Mouse (Mus musculus): ENCODE data around the gene Mrpl20.

The Mrpl20 gene

DNA sequence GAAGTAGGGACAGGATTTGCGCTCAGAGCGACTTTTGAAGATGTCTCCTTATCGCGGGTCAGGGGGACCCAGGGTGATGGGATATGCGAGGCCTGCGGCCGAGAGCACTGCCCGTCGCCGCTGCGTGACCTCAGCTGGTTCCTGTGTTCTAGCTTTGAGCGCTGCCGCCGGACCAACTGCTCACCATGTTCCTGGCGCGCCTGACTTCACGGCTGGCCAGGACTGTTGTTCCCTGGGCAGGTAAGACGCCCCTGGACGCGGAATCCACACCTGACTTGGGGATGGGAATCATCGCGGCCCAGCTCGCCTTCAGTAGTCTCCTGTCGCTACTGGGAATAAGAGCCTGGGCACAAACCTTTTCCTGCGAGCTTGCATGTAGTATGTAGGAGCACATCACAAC is 29.2 kb downstream of the Mrpl20 start:
- DNase-seq (ENCODE audit: low spot score) = no peak

DNA sequence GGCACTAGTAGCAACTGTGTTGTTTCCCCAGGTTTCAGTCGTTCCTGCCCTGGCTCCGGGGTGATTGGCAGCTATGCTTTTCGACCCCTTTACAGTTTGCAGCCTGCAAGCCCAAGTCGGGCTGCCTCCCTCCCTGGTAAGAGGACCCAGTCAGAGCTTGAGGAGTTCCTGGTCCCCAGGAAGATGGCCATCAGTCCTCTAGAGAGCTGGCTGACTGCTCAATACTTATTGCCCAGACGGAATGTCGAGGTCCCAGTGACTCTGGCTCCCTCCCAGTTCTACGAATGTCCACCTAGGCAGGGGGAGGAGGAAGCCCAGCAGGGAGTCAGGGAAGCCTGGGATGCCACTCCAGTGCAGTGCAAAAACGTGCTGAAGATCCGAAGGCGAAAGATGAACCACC is 29.6 kb downstream of the Mrpl20 start:
- DNase-seq (ENCODE audit: low spot score) = no peak

DNA sequence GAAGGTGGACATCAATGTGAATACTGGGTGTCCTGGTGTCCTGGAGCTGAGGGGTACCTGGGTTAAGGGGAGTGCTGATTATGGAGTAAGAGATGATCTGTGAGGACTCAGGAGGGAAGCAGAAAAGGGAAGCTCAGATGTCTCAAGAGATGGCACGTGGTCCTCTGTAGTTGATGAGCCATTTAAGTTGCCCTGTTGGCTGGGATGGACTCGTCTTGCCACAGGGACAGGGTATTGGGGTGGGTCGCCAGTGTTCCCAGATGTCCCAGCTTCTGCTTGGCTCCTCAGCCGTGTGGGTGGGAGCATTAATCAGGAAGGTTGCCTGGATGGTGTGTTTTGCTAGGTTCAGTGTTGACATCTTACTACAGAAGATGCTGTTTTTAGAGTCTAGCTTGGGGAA is 30.6 kb downstream of the Mrpl20 start:
- no peak for DNase-seq (ENCODE audit: low spot score)

DNA sequence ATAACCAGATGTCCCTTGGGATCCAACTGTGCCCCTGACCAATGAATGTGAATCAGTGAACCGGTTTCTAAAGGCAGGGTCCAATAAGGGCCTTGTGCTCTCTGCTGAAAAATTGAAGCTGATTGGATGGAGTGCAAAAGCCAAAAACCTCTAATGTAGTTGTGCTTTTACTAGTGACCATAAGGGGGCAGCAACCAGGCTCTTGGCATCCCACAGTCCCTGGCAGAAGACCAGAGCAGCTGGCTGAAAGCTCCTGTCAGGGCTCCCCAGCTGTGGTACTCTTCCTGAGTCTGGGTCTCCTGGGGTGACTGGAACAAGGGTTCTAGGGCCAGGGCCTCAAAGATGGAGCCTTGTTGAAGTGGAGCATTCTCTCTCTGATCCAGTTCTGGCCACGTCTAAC is 31.2 kb downstream of the Mrpl20 start:
- peak; percentile 69 for DNase-seq (ENCODE audit: low spot score)

DNA sequence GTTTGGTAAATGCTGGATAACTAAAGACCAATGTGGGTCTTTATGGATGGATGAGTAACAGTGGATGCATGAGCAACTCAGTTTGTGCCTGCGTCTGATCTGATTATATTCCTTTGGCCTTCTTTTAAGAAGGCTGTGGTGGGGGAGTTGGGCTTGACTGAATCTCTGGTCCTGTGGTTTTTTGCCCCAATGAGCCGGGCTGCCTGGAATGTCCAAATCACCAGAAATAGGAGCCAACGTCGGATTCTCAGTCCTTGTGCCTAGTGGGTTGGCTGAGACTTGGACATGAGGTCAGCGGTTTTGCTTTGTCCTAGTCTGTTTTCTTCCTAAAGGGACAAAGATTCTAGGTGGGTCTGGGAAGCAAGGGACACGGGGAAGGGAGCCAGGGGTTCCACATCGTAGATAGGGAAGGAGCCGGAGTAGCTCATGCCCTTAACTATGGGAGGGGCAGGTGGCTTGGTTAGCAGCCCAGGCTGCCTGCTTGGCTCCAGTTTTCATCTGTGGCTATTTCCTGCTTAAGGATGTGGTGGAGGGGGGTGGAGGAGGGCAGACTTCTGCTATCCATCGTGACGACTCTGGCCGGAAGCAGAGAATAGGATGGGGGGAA is 34.8 kb downstream of the Mrpl20 start:
- DNase-seq (ENCODE audit: low spot score) = no peak

DNA sequence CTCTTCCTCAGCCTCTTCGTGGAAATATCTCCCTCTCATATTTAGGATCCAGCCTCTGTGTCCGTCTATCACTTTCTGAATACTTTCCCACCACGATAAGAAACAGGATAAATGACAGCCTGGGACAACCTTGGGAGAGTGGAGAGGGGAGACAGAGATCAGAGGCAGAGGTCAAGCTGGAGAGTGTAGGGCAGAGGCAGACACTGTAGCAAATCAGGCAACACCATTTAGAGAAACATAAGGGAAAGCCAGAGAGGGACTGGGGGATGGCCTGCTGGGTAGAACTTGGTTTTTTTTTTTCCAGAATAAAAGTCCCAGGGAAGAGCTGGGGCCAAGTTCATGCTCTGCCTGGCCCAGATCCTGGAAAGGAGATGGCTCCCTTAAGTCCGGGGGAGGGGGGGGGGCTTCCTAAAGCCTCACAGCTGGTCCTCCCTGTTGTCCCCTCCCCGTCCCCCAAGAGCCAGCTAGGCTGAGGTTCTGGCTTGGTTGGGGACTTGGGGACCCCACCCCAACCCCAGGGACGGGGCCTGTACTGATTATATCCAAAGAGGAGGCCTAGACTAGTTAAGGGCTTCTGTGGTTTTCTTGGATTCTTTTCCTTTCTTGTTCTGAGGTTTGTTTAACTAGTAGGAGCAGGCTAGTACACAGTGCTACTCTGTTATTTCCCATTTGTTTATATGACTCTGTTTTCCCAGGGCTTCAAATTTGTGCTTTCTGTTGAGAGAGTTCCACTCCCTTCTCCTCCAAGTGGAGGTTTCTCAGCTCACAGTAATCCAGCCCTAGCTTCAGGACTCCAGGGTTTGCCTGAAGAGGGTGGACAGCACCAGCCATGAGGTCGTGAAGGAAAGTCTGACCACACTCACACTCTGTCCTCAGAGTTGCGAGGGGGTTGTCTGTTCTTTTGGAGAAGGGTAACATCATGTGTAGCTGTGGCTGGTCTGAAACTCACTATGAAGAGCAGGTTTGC is 35.8 kb downstream of the Mrpl20 start:
- no peak for DNase-seq (ENCODE audit: low spot score)

DNA sequence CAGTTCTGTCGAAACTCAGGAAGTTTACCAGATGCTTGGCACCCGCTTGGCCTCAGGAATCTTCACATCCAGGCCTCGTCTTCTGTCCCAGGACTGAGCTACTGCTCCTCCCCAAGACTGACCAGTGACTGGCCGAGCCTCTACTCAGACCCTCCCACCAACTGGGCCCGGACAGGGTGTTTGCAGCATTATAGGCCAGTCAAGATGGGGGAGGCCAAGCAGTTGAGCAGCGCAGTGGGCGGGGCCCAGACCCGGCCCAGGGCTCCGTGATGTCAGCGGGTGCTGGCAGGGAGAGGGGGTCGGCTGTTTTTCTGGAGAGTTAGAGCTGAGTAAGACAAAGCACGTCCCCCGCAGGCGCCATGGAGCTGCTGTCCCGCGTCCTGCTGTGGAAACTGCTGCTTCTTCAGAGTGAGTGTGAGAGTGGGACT is 36.8 kb downstream of the Mrpl20 start, which contains the start of gene Mxra8:
TSS of gene Mxra8 (plus strand) at position 198 of the 428 bp plus-strand sequence.
- DNase-seq (ENCODE audit: low spot score) = peak; percentile 82

DNA sequence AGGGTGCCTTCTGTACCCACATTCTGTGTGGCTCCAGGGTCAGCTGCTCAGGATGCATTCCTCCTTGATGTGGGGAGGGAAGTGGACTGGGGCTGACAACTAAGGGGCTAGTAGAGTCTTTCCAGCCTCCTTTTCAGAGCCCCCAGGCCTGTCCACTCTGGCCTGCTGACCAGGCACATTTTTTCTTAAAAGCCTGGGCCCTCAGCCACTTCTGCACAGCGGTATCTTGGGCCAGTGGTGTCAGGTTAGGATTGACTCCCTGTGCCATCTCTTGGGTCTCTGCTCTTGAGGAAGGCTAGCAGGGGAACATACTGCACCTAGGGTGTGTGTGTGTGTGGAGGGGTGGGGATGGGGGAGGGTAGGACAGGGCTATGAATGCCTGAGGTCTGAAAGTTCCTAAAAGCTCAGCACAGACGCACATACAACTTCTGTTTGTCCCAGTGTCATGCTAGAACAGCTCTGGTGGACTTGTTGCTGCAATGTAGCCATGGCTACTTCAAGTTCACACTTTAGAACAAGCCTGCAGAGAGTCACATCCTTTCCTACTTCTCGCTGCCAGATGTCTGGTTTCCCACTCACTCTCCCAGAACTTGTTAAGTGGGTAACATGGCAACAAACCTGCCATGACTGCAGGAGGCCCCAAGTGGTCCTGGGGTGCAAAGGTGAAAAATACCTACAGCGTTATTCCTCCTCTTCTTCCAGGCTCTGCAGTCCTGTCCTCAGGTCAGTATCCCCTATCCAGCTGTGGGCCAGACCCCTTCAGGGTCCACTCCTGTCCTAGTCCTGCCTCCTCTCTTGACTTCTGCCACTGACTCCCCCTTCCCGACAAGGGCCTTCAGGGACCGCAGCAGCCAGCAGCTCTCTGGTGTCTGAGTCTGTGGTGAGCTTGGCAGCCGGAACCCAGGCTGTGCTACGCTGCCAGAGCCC is 37.7 kb downstream of the Mrpl20 start:
- no peak for DNase-seq (ENCODE audit: low spot score)

DNA sequence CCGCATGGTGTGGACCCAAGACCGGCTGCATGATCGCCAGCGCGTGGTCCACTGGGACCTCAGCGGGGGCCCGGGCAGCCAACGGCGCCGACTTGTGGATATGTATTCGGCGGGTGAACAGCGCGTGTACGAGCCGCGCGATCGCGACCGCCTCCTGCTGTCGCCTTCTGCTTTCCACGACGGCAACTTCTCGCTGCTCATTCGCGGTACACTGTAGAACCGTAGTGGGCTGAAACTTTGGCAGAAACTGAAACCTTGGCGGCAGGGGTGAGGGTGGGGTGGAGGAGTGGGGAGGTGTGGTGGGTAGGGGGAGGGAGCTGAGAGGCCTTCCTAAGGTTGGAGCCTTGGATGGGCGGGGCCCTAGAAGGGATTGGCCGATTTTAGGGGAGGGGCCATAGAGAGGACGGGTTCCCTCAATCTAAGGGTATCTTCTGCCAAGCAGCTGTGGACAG is 38.4 kb downstream of the Mrpl20 start:
- DNase-seq (ENCODE audit: low spot score) = peak; percentile 67

DNA sequence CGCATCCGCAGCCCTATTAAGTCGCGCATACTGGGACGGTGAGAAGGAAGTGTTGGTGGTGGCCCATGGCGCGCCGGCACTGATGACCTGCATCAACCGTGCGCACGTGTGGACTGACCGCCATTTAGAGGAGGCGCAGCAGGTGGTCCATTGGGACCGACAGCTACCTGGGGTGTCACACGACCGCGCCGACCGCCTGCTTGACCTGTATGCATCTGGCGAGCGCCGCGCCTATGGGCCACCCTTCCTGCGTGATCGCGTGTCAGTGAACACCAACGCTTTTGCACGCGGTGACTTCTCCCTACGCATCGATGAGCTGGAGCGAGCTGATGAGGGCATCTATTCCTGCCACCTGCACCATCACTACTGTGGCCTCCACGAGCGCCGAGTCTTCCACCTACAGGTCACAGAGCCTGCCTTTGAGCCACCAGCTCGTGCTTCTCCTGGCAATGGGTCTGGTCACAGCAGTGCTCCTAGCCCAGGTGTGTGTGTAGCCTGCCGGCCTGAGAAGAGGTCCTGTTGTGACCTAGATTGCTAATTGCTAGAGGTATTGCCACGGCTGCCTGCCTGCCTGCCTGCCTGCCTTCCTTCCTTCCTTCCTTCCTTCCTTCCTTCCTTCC is 39.1 kb downstream of the Mrpl20 start:
- no peak for DNase-seq (ENCODE audit: low spot score)

DNA sequence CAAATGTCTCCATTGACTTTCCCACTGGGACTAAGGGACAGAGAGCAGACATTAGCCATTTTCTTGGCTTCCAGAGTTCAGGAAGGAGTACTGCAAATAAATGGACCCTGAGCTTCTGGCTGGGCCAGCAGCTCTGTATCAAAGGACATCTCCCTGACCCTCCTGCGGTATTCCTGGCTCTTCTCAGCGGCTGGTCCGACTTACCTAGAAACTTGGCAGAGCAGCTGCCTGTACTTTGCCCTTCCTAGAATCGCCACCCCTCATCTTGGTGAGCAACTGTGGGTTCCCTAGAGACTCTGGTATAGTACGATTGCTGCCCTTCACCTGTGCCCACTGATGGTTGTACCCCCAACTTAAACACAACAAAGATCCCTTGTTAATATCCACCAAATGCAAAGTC is 40.6 kb downstream of the Mrpl20 start:
- no peak for DNase-seq (ENCODE audit: low spot score)

DNA sequence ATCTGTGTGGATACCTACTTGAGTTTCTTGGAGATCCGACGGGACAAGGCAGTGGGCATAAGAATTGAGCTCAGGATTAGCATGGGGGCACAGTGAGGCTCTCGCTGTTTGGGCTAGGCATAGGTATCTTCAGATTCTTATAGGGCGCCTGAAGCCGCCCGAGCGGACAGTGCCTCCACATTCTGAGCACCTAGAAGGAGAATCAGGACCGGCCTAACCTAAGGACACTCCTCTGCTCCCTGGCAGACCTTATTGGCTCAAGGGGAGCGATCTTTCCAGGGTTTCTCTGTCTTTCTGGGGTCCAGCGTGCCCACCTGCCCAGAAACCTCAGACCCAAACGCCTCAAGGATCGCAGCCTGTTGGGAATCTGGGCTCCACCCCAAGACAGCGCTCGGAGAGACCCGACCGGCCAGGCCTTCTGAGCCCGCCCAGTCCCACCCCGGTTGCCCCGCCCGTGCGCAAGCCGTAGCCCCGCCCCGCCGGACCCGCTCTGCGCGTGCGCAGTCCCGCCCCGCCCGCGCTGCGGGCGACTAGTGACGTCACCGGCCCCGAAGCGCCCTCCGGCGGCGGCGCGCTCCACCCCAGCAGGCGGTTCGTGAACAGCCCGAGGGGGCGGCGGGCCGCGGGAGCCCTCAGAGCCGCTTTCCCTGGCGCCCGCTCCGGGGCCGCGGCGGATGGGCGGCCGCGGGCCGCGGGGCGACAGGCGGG is 44.3 kb downstream of the Mrpl20 start, which contains the start of gene Dvl1:
TSS of gene Dvl1 (plus strand) at position 532 of the 708 bp plus-strand sequence.
- peak; percentile 92 for DNase-seq (ENCODE audit: low spot score)

DNA sequence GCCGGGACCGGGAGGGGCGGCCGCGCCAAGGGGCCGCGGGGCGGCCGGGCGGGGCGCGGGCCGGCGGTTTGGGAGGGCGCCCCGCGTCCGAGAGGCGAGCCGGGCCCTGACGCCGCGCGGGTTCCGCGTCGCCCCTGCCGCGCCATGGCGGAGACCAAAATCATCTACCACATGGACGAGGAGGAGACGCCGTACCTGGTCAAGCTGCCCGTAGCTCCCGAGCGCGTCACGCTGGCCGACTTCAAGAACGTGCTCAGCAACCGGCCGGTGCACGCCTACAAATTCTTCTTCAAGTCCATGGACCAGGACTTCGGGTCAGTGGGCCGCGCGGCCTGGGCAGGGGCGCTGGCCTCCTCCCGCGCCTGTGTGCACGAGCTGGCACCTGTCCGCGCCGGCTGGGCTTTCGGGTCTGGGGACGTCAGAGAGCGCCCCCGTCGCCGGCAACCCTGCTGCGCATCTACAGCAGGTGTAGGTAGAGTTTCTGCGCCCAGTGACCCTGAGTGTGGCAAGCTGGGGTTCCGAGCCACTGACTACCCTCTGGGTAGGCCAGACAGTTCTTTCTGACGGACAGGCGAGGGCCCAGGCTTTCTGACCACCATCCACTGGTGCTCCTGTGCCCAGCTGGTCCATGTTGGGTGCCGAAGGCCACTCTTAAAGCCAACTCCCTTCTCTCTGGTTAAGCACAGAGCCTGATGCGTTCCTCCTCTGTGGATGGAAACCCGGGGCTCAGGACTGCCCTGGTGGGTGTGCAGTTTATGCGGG is 45.1 kb downstream of the Mrpl20 start:
- DNase-seq (ENCODE audit: low spot score) = peak; percentile 63

DNA sequence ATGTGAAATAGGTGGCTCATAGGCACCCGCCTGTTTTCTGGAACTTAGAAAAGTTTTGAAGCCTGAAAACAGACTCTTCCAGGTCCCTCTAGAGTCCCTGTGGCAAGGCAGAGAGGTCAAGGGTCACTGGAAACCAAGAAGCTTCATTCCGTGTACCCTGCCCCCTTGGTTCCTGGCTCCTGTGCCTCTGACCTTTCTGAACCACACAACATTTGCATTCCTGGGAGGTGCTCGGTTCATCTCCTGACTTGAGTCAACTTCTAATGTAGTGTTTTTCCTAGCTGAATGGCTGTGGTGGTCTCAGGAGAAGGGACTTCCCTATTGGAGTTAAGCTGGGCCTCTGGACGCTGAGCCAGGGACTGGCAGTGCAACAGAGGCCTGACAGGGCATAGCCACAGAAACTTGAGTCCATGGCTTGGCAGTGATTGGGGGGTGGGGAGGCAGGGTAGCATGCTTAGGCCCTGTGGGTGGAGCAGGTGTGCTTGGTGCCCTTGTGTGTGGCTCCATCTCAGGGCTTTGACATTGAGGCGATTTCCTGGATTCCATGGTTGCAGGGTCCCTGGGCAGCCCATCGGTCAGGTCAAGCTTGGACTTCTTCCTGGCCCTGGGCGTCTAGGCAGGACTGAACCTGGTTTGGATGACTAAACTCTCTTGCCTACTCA is 45.9 kb downstream of the Mrpl20 start:
- DNase-seq (ENCODE audit: low spot score) = no peak

DNA sequence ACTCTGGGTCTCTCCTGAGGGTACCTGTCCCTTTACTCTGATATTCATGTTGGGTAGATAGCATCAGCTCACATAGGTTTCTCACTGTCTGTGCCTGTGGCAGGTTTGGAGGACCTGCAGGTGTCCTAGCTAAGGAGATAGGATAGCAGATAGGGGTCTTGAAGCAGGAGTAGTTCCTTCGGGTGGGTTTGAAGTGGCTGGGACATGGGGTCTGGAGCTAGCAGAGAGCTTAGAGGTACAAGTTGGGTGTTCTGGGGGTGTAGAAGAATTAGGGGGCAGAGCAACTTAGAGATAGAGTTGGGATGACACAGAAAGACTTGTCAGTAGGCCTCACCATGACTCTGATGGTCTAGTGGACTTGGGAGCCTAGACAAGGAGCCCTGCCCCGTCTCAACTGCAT is 46.7 kb downstream of the Mrpl20 start:
- no peak for DNase-seq (ENCODE audit: low spot score)

DNA sequence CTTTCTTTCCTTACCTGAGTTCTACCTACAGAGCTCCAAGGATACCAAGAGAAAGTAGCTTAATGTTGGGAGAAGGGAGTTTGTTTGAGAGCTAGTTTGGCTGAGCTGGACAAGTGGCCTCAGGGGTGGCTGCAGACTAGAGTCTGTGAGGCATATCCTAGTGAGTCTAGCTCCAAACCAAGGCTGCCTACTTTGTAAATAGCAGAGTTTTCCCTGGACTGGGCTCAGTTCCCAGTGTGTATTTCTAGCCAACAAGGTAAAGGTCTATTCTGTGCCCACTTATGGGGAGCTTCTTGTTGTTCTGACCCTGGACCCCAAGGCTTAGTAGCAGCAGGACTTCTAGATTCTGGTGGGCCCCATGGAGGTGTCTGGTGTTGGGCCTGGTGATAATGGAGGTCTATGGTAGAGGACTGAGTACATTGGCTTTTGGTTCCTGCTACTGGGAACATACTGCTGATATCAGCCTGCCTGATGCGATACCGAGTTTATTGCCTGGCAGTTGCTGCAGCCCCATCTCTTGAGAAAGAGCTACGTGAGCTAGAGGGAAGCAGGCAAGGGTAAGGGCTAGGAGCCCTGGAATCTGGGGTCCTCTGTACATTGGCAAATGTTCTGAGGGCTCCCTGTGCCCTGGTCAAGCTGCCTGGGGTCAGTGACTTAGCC is 47.2 kb downstream of the Mrpl20 start:
- DNase-seq (ENCODE audit: low spot score) = no peak

DNA sequence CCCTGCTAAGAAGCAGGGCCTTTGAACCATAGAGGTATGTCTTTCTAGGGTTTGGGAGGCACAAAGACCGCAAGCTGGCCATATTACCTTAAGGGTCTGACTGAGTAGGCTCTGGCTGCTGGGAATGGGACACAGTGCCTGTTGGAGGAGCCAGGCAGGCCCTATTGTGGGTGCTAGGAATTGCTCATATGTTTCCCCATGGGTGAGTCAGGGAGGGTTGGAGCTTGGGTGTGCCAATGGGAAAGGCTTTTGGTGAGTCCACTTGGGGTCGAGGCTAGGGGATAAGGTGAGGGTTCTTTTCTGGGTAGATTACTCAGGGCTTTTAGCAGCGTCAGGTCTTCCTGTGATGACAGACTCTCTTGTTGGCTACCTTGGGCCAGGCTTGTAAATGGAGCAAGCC is 48.7 kb downstream of the Mrpl20 start:
- no peak for DNase-seq (ENCODE audit: low spot score)

DNA sequence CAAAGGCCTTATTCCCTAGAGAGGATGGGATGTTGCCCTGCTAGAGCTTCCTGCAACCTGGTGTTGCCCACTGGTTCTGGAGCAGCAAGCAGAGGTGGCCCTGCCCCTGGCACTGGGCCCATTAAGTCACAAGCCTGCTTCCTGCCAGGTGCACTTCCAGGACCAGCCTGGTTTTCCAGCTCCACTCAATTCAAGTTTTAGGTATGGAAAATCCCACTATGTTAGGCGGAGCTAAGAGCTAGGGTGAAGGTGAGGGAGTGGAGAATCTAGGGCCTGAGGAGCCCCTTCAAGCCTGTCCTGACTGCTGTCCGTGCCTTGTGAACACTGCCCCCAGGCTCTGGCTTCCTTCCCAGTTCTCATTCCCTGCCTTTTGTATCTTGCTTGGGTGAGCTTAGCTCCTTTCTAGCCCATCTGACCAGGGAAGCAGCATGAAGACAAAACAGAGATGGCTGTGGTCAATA is 49.3 kb downstream of the Mrpl20 start:
- DNase-seq (ENCODE audit: low spot score) = no peak

DNA sequence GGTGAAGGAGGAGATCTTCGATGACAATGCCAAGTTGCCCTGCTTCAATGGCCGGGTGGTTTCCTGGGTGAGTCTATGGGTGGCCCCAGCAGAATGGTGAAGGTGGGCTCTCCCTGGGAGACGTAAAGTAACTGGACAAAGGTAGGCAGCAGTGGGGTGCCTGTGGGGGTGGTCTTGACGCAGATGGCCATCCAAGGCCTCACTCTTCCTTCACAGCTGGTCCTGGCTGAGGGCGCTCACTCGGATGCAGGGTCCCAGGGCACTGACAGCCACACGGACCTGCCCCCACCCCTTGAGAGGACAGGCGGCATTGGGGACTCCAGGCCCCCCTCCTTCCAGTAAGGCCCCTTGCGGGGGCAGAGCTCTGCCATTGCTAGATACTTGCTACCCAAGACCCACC is 50.7 kb downstream of the Mrpl20 start:
- no peak for DNase-seq (ENCODE audit: low spot score)

Measured in testis, postnatal 14 days (tissue).